Mouse (Mus musculus) CH12.LX (cell line): ENCODE data around the gene Pakap.

ENCODE experiments used
- CHD1 ChIP-seq: IDR thresholded peaks from 2 replicates; pipeline ENCODE4 v1.6.1; 2012; ENCODE audit warnings: low read depth, low read length, improper control_type of control experiment, inconsistent platforms
- CTCF ChIP-seq, 2 experiments: IDR thresholded peaks in 1 of 2; conservative IDR thresholded peaks in 1 of 2; 2 replicates each; pipeline ENCODE4 v1.5.1; 2011 to 2012; ENCODE audit warnings: low read depth in 2 of 2, low read length in 2 of 2, improper control_type of control experiment in 1 of 2, inconsistent platforms in 1 of 2, mild to moderate bottlenecking in 1 of 2, moderate library complexity in 1 of 2
- ZMIZ1 ChIP-seq: IDR thresholded peaks from 2 replicates; pipeline ENCODE4 v1.6.1; 2012; ENCODE audit warnings: low read depth, mild to moderate bottlenecking, inconsistent platforms, low read length, improper control_type of control experiment

- no peak for TF ChIP-seq CTCF (conservative IDR thresholded peaks at IDR 0.05 in 1 of 2, IDR thresholded peaks at IDR 0.05 in 1 of 2; ENCODE audit: low read depth in 2 of 2, low read length in 2 of 2)
- no peak for TF ChIP-seq CHD1
- TF ChIP-seq ZMIZ1, result no peak
Observed at GRCm38 (mm10) chr4:57666101-57666500, 98.1 kb downstream of the Pakap start.
